Comparison of ENCODE assay signal across 8 mouse cellular contexts in genomic region chr5:9724956-9725600, GRCm38 (mm10). TPM values are rescaled to one million over a fixed set of nuclear protein-coding genes. Genes with fewer than 3 reads are reported as not detected.
DNase-seq lines count a peak whose midpoint lies in the region; ATAC-seq and TF ChIP-seq lines count a peak whose summit lies in the region.

Gene Grm3 (minus strand): TSS chr5:9725170.

- peak within 1 kb of the TSS; percentile 16 for H3K4me3 ChIP-seq in lung, embryonic 16.5 days (ENCODE audit: low read length)
- no peak within 1 kb of the TSS for H3K4me3 ChIP-seq in lung, adult 2 months (replicated peaks; ENCODE audit: extremely low read depth, low read depth, low read length)
- H3K4me3 ChIP-seq in heart, embryonic 15.5 days, result peak within 1 kb of the TSS; percentile 50
- peak within 1 kb of the TSS; percentile 64 for H3K4me3 ChIP-seq in olfactory bulb, adult 2 months (ENCODE audit: insufficient read depth, low read depth, low read length)

- no peaks in the 10 kb centered on the region for H3K9me3 ChIP-seq in lung, embryonic 16.5 days (ENCODE audit: control insufficient read depth, low read length)
- H3K9me3 ChIP-seq in heart, embryonic 15.5 days (replicated peaks), result no peaks in the 10 kb centered on the region

- no peaks in the 10 kb centered on the region for H3K36me3 ChIP-seq in lung, embryonic 16.5 days (ENCODE audit: control insufficient read depth, insufficient read depth, low read length)
- no peaks in the 10 kb centered on the region for H3K36me3 ChIP-seq in heart, embryonic 15.5 days

- no peak within 1 kb of the TSS for H3K9ac ChIP-seq in lung, embryonic 16.5 days (ENCODE audit: low read length)
- peak within 1 kb of the TSS; percentile 46; the same call in 1 of the 2 replicates for H3K9ac ChIP-seq in heart, embryonic 15.5 days

- WGBS in lung, embryonic 16.5 days, result under 1% methylated on average over 24 of the region's 25 CpGs
- 1% methylated on average over 25 of the region's 25 CpGs for WGBS in lung, adult 2 months
- 1% methylated on average over 25 of the region's 25 CpGs for WGBS in heart, embryonic 15.5 days
- WGBS in olfactory bulb, adult 2 months, result under 1% methylated on average over 25 of the region's 25 CpGs

- no peak for TF ChIP-seq CTCF in lung, adult 2 months (IDR thresholded peaks at IDR 0.05; ENCODE audit: insufficient read depth, low read length)
- no peak for TF ChIP-seq CTCF in olfactory bulb, adult 2 months (IDR thresholded peaks at IDR 0.05; ENCODE audit: insufficient read depth, low read depth, low read length)

- DNase-seq in lung, adult 2 months, result no peak
- peak; percentile 34 for DNase-seq in embryo, embryonic 10.5 days (ENCODE audit: low spot score)
- peak; percentile 56 to 62 for DNase-seq in left cerebral cortex, postnatal 36 days (ENCODE audit: low spot score in 2 of 2)
- no peak for DNase-seq in urinary bladder, adult 2 months (ENCODE audit: low spot score)

- ATAC-seq in lung, embryonic 16.5 days (ENCODE audit: low read depth), result no peak
- ATAC-seq in heart, embryonic 15.5 days (replicated peaks; ENCODE audit: insufficient number of reproducible peaks, insufficient read depth, low FRiP score, low read depth), result 0 out of 2 replicates have a peak, but pooled peaks have one; percentile 39
- no peak for ATAC-seq in megakaryocyte-erythroid progenitor cell, adult 5-6 weeks (replicated peaks; ENCODE audit: low FRiP score, low TSS enrichment, poor library complexity, severe bottlenecking)

- H3K27me3 ChIP-seq in lung, embryonic 16.5 days (ENCODE audit: control insufficient read depth, insufficient read depth, low read depth, low read length), result peaks cover 11% of the 10 kb centered on the region
- peaks cover 26% of the 10 kb centered on the region for H3K27me3 ChIP-seq in heart, embryonic 15.5 days

- no peak for TF ChIP-seq POLR2A in lung, adult 2 months (IDR thresholded peaks at IDR 0.05; ENCODE audit: borderline replicate concordance, extremely low read depth, low read depth, low read length)
- no peak for TF ChIP-seq POLR2A in olfactory bulb, adult 2 months (IDR thresholded peaks at IDR 0.05; ENCODE audit: insufficient read depth, low read depth, low read length)

- no peak within 1 kb of the TSS for H3K27ac ChIP-seq in lung, embryonic 16.5 days (ENCODE audit: low read length)
- H3K27ac ChIP-seq in heart, embryonic 15.5 days, result no peak within 1 kb of the TSS
- no peak within 1 kb of the TSS for H3K27ac ChIP-seq in olfactory bulb, adult 2 months (ENCODE audit: insufficient read depth, low read depth, low read length)

- intact Hi-C loops in left cerebral cortex, postnatal 36 days (cut with DNase I), result no loop called here

- peaks cover 2% of the 10 kb centered on the region; the same call in 1 of the 2 replicates for H3K4me1 ChIP-seq in lung, embryonic 16.5 days (replicated peaks; ENCODE audit: control insufficient read depth, insufficient read depth, low read length)
- no peaks in the 10 kb centered on the region for H3K4me1 ChIP-seq in lung, adult 2 months (ENCODE audit: control insufficient read depth, insufficient read depth, low read length)
- H3K4me1 ChIP-seq in heart, embryonic 15.5 days (replicated peaks), result peaks cover 19% of the 10 kb centered on the region
- peaks cover 11% of the 10 kb centered on the region for H3K4me1 ChIP-seq in olfactory bulb, adult 2 months (ENCODE audit: control insufficient read depth, insufficient read depth, low read length)

- H3K4me2 ChIP-seq in lung, embryonic 16.5 days (ENCODE audit: low read depth, low read length), result peak within 1 kb of the TSS; percentile 54
- H3K4me2 ChIP-seq in heart, embryonic 15.5 days, result peak within 1 kb of the TSS; percentile 91

RNA-seq across cellular contexts. Expression of gene Grm3, which starts in this region (rescaled TPM):
- polyA plus RNA-seq in lung, embryonic 16.5 days (2015; fragmentation: Nextera tagmentation; extraction: Ambion mirVana), result 0.13 and 0.15 TPM in 2 replicates
- not detected in 2 replicates for polyA plus RNA-seq in lung, adult 2 months (2012; rRNA removed)
- polyA plus RNA-seq in heart, embryonic 15.5 days (2015; fragmentation: Nextera tagmentation; extraction: Ambion mirVana), result 0.33 and 0.51 TPM in 2 replicates
- total RNA-seq in left cerebral cortex, postnatal 36 days (2021), result 100 to 1,000 TPM; 116 to 141 TPM
- polyA plus RNA-seq in olfactory bulb, adult 2 months (2012; ENCODE audit: insufficient read depth, insufficient read length, low replicate concordance, missing spikeins), result not detected in 2 replicates
- 0.04 and 0.06 TPM in 2 replicates for polyA plus RNA-seq in urinary bladder, adult 2 months (2012; rRNA removed)
- total RNA-seq in megakaryocyte-erythroid progenitor cell, adult 5-6 weeks (2014; fragmentation: Nextera tagmentation), result not detected in 2 replicates
- not detected in 2 replicates for total RNA-seq in megakaryocyte-erythroid progenitor cell, adult 5-6 weeks (2017)

Comparison
In these comparisons a context has a peak if more than half of its experiments do, and no peak if none do; other contexts are left out.
1. RNA of gene Grm3 (total RNA-seq): 116 to 141 TPM in left cerebral cortex, postnatal 36 days; not detected in megakaryocyte-erythroid progenitor cell, adult 5-6 weeks; every median in the first group is over 100 times any median in the second.
2. Peak in ATAC-seq, H3K4me3 ChIP-seq, H3K9ac ChIP-seq and H3K4me2 ChIP-seq in heart, embryonic 15.5 days; RNA of the gene not detected or under 1 TPM.
3. DNase-seq: peak in embryo, embryonic 10.5 days (single experiment) and left cerebral cortex, postnatal 36 days (2 of 2); none in lung, adult 2 months (single experiment) and urinary bladder, adult 2 months (single experiment).